Mouse (Mus musculus) MEL (cell line): ENCODE data around the gene Sh3bgrl. TPM values are rescaled to one million over a fixed set of nuclear protein-coding genes. Genes with fewer than 3 reads are reported as not detected.

ENCODE experiments used
- DNase-seq: peaks from one replicate; pipeline ENCODE4 v3.0.0; 2011; ENCODE audit warnings: low read depth, low spot score
- H3K27ac ChIP-seq: 2 replicates; pipeline ENCODE4 v1.5.1; 2012; ENCODE audit warnings: low read depth, mild to moderate bottlenecking, control low read depth, low read length, moderate library complexity; ENCODE audit not compliant: control insufficient read depth
- H3K27me3 ChIP-seq, 2 experiments: fragments of 150-350 bp in 1 of 2; sonication (generic) in 1 of 2; 2 replicates each; pipeline ENCODE4 v1.6.1; 2012; ENCODE audit warnings: low read length in 2 of 2, mild to moderate bottlenecking in 2 of 2, improper control_type of control experiment in 1 of 2, moderate library complexity in 1 of 2; ENCODE audit not compliant: insufficient read depth in 2 of 2, control insufficient read depth in 1 of 2
- H3K36me3 ChIP-seq, 2 experiments: 2 replicates each; pipeline ENCODE4 v1.6.1; 2012 to 2014; ENCODE audit warnings: low read length in 2 of 2, improper control_type of control experiment in 1 of 2, inconsistent platforms in 1 of 2, mild to moderate bottlenecking in 1 of 2; ENCODE audit not compliant: insufficient read depth in 2 of 2, control insufficient read depth in 1 of 2
- H3K4me1 ChIP-seq, 2 experiments: fragments of 150-350 bp in 1 of 2; sonication (generic) in 1 of 2; 2 replicates each; pipeline ENCODE4 v1.6.1; 2012; ENCODE audit warnings: low read length in 2 of 2, improper control_type of control experiment in 1 of 2, mild to moderate bottlenecking in 1 of 2; ENCODE audit not compliant: insufficient read depth in 2 of 2, control insufficient read depth in 1 of 2
- H3K4me3 ChIP-seq, 2 experiments: fragments of 150-350 bp in 1 of 2; sonication (generic) in 1 of 2; 2 replicates each; pipeline ENCODE4 v1.5.1; 2012; ENCODE audit warnings: low read depth in 2 of 2, low read length in 2 of 2, mild to moderate bottlenecking in 2 of 2, moderate library complexity in 2 of 2, control low read depth in 1 of 2, improper control_type of control experiment in 1 of 2; ENCODE audit not compliant: control insufficient read depth in 1 of 2, insufficient read depth in 1 of 2
- H3K79me2 ChIP-seq: 2 replicates; pipeline ENCODE4 v1.6.1; 2012; ENCODE audit warnings: mild to moderate bottlenecking, low read length, moderate library complexity; ENCODE audit not compliant: control insufficient read depth, poor library complexity, insufficient read depth
- H3K9ac ChIP-seq: 2 replicates; pipeline ENCODE4 v1.6.1; 2012; ENCODE audit warnings: low read depth, mild to moderate bottlenecking, control low read depth, low read length, moderate library complexity; ENCODE audit not compliant: control insufficient read depth, poor library complexity, severe bottlenecking
- H3K9me3 ChIP-seq: fragments of 150-350 bp; sonication (generic); replicated peaks from 2 replicates; pipeline ENCODE4 v1.6.1; 2012; ENCODE audit warnings: mild to moderate bottlenecking, low read length, improper control_type of control experiment, moderate library complexity; ENCODE audit not compliant: insufficient read depth
- BHLHE40 ChIP-seq: IDR thresholded peaks from 2 replicates; pipeline ENCODE4 v1.6.1; 2012; ENCODE audit warnings: low read depth, mild to moderate bottlenecking, inconsistent platforms, low read length, improper control_type of control experiment, borderline replicate concordance
- CHD1 ChIP-seq: IDR thresholded peaks from 2 replicates; pipeline ENCODE4 v1.6.1; 2012; ENCODE audit warnings: low read depth, mild to moderate bottlenecking, inconsistent platforms, low read length, improper control_type of control experiment
- E2F4 ChIP-seq: IDR thresholded peaks from 2 replicates; pipeline ENCODE4 v1.6.1; 2011; ENCODE audit warnings: low read depth, low read length, improper control_type of control experiment, borderline replicate concordance
- ELF1 ChIP-seq: IDR thresholded peaks from 2 replicates; pipeline ENCODE4 v1.6.1; 2014; ENCODE audit warnings: low read depth, mild to moderate bottlenecking, inconsistent platforms, low read length, improper control_type of control experiment, moderate library complexity
- EP300 ChIP-seq, 2 experiments: IDR thresholded peaks; 2 replicates each; pipeline ENCODE4 v1.6.1; 2011; ENCODE audit warnings: improper control_type of control experiment in 2 of 2, low read length in 2 of 2, low read depth in 1 of 2, mild to moderate bottlenecking in 1 of 2
- ETS1 ChIP-seq: IDR thresholded peaks from 2 replicates; pipeline ENCODE4 v1.6.1; 2012; ENCODE audit warnings: low read depth, mild to moderate bottlenecking, inconsistent platforms, low read length, improper control_type of control experiment, moderate library complexity
- GATA1 ChIP-seq: IDR thresholded peaks from 2 replicates; pipeline ENCODE4 v1.6.1; 2011; ENCODE audit warnings: low read depth, low read length, improper control_type of control experiment
- HCFC1 ChIP-seq: IDR thresholded peaks from 2 replicates; pipeline ENCODE4 v1.6.1; 2012; ENCODE audit warnings: low read depth, mild to moderate bottlenecking, inconsistent platforms, low read length, improper control_type of control experiment, moderate library complexity
- KAT2A ChIP-seq: conservative IDR thresholded peaks from 2 replicates; pipeline ENCODE4 v1.6.1; 2012; ENCODE audit warnings: low read depth, low read length, improper control_type of control experiment, inconsistent platforms
- MAFK ChIP-seq: IDR thresholded peaks from 2 replicates; pipeline ENCODE4 v1.6.1; 2011; ENCODE audit warnings: low read depth, mild to moderate bottlenecking, low read length, improper control_type of control experiment, borderline replicate concordance
- MYB ChIP-seq: IDR thresholded peaks from 2 replicates; pipeline ENCODE4 v1.6.1; 2011; ENCODE audit warnings: mild to moderate bottlenecking, low read depth, low read length, improper control_type of control experiment
- MYC ChIP-seq: IDR thresholded peaks from 2 replicates; pipeline ENCODE4 v1.6.1; 2011; ENCODE audit warnings: low read depth, mild to moderate bottlenecking, low read length, improper control_type of control experiment, moderate library complexity
- POLR2A ChIP-seq, 2 experiments: IDR thresholded peaks; 2 replicates each; pipeline ENCODE4 v1.6.1; 2011 to 2012; ENCODE audit warnings: low read length in 2 of 2, mild to moderate bottlenecking in 2 of 2, control low read depth in 1 of 2, improper control_type of control experiment in 1 of 2, low read depth in 1 of 2, moderate library complexity in 1 of 2; ENCODE audit not compliant: control insufficient read depth in 1 of 2, insufficient read depth in 1 of 2, poor library complexity in 1 of 2
- POLR2AphosphoS2 ChIP-seq: IDR thresholded peaks from 2 replicates; pipeline ENCODE4 v1.6.1; 2011; ENCODE audit warnings: low read length, improper control_type of control experiment
- POLR2AphosphoS5 ChIP-seq: IDR thresholded peaks from 2 replicates; pipeline ENCODE4 v1.6.1; 2012; ENCODE audit warnings: low read depth, borderline replicate concordance, mild to moderate bottlenecking, inconsistent platforms, low read length, moderate library complexity, mixed read lengths
- RCOR1 ChIP-seq: IDR thresholded peaks from 2 replicates; pipeline ENCODE4 v1.6.1; 2012; ENCODE audit warnings: low read depth, mild to moderate bottlenecking, inconsistent platforms, low read length, improper control_type of control experiment
- SIN3A ChIP-seq: IDR thresholded peaks from 2 replicates; pipeline ENCODE4 v1.6.1; 2012; ENCODE audit warnings: low read length, improper control_type of control experiment, inconsistent platforms
- SMC3 ChIP-seq: IDR thresholded peaks from 2 replicates; pipeline ENCODE4 v1.6.1; 2011; ENCODE audit warnings: low read depth, low read length, improper control_type of control experiment
- TAL1 ChIP-seq: IDR thresholded peaks from 2 replicates; pipeline ENCODE4 v1.6.1; 2012; ENCODE audit warnings: mild to moderate bottlenecking, inconsistent platforms, low read length, moderate library complexity, mixed read lengths
- TBP ChIP-seq: IDR thresholded peaks from 2 replicates; pipeline ENCODE4 v1.8.0; 2011; ENCODE audit warnings: low read depth, low read length, improper control_type of control experiment
- TCF12 ChIP-seq: IDR thresholded peaks from 2 replicates; pipeline ENCODE4 v1.6.1; 2014; ENCODE audit warnings: low read depth, mild to moderate bottlenecking, inconsistent platforms, low read length, improper control_type of control experiment, moderate library complexity
- UBTF ChIP-seq: IDR thresholded peaks from 2 replicates; pipeline ENCODE4 v1.6.1; 2012; ENCODE audit warnings: low read depth, mild to moderate bottlenecking, inconsistent platforms, low read length, improper control_type of control experiment, moderate library complexity, borderline replicate concordance; ENCODE audit not compliant: insufficient read depth
- USF1 ChIP-seq: IDR thresholded peaks from 2 replicates; pipeline ENCODE4 v1.6.1; 2014; ENCODE audit warnings: low read depth, mild to moderate bottlenecking, inconsistent platforms, low read length, improper control_type of control experiment, moderate library complexity
- ZC3H11A ChIP-seq: IDR thresholded peaks from 2 replicates; pipeline ENCODE4 v1.6.1; 2012; ENCODE audit warnings: low read depth, mild to moderate bottlenecking, inconsistent platforms, low read length, improper control_type of control experiment
- ZKSCAN1 ChIP-seq: IDR thresholded peaks from 2 replicates; pipeline ENCODE4 v1.6.1; 2012; ENCODE audit warnings: low read depth, mild to moderate bottlenecking, inconsistent platforms, low read length, improper control_type of control experiment, moderate library complexity
- ZNF384 ChIP-seq: IDR thresholded peaks from 2 replicates; pipeline ENCODE4 v1.6.1; 2012; ENCODE audit warnings: low read depth, mild to moderate bottlenecking, inconsistent platforms, low read length, improper control_type of control experiment
- polyA plus RNA-seq, 2 experiments: library from polyadenylated mRNA; stranded (reverse) in 1 of 2; unstranded in 1 of 2; fragments of >175 nt in 1 of 2; fragments of >200 nt in 1 of 2; gene quantifications; 2 replicates each; pipeline versions ENCODE4 v1.2.1 to v1.2.4; 2012; ENCODE audit warnings: low replicate concordance in 2 of 2, low read depth in 1 of 2; ENCODE audit not compliant: insufficient read length in 2 of 2, insufficient read depth in 1 of 2, missing spikeins in 1 of 2
- total RNA-seq: library from RNA; depleted of rRNA; stranded (reverse); fragments of 300-350 nt; gene quantifications from 2 replicates; pipeline ENCODE4 v1.2.3, GENCODE M21; 2012

Sh3bgrl gene
- total and polyA plus RNA-seq, 3 experiments: 50.5 to 126 (median 83.6) TPM

GRCm38 (mm10) chrX:109126847-109127246, 31.7 kb downstream of the Sh3bgrl start:
- Histone ChIP-seq H3K27ac (peak overlapping the region; percentile 86), H3K4me3 (peak overlapping the region in 1 of 2 experiments; percentile 64; a peak in 2 of 4 replicates), H3K4me1 (peaks cover 7 to 25% of the 10 kb centered on the region in 2 experiments), H3K9ac (peak overlapping the region; percentile 43), H3K9me3 (no peaks in the 10 kb centered on the region), H3K36me3 (peaks cover 0 to 31% of the 10 kb centered on the region in 2 experiments; a peak in 2 of 4 replicates), H3K27me3 (no peaks in the 10 kb centered on the region), H3K79me2 (peaks cover 11% of the 10 kb centered on the region; the same call in 1 of the 2 replicates)
- TF ChIP-seq UBTF: no peak
- no peak for TF ChIP-seq E2F4
- TF ChIP-seq ZNF384: no peak
- TF ChIP-seq RCOR1: peak; percentile 65
- TF ChIP-seq POLR2AphosphoS5: no peak
- TF ChIP-seq MYB: peak; percentile 35; the same call in 1 of the 2 replicates
- peak; percentile 84 to 86 for TF ChIP-seq EP300 (IDR thresholded peaks at IDR 0.05; ENCODE audit: low read depth in 1 of 2, low read length in 2 of 2)
- no peak for TF ChIP-seq BHLHE40
- TF ChIP-seq MYC: no peak
- no peak for TF ChIP-seq ZC3H11A
- no peak for TF ChIP-seq SMC3
- TF ChIP-seq ETS1: peak; percentile 67
- TF ChIP-seq TBP: no peak
- no peak for TF ChIP-seq MAFK
- peak; percentile 56 for TF ChIP-seq GATA1
- TF ChIP-seq USF1: no peak
- no peak for TF ChIP-seq POLR2AphosphoS2
- no peak for TF ChIP-seq POLR2A (IDR thresholded peaks at IDR 0.05; ENCODE audit: control insufficient read depth in 1 of 2, insufficient read depth in 1 of 2, low read depth in 1 of 2, low read length in 2 of 2, poor library complexity in 1 of 2)
- peak; percentile 84 for TF ChIP-seq TCF12
- no peak for TF ChIP-seq CHD1
- no peak for TF ChIP-seq HCFC1
- TF ChIP-seq SIN3A: no peak
- no peak for TF ChIP-seq ZKSCAN1
- no peak for TF ChIP-seq ELF1
- peak; percentile 70 for TF ChIP-seq TAL1
- 0 out of 2 replicates have a peak, but pooled peaks have one; percentile 13 for TF ChIP-seq KAT2A
- DNase-seq: peak; percentile 61
